Mouse (Mus musculus): ENCODE results near the gene Pfkl.
"Not testable (repeated sequence)": the region's sequence is repeated elsewhere in the genome, so short reads cannot be mapped to it uniquely, and the experiment has no call there.

Pfkl gene

GRCm38 (mm10) chr10:77971709-77972553 lies 38.0 kb downstream of the Pfkl start:
- peak; percentile 73 for DNase-seq (ENCODE audit: extremely low read depth, low read depth)

GRCm38 (mm10) chr10:77971191-77971590 lies 38.7 kb downstream of the Pfkl start:
- DNase-seq (ENCODE audit: extremely low read depth, low read depth), result peak; percentile 71

GRCm38 (mm10) chr10:77970481-77970880 lies 39.4 kb downstream of the Pfkl start, which contains the start of gene Trpm2:
Gene Trpm2 (minus strand): TSS chr10:77970563.
- no peak for DNase-seq (ENCODE audit: extremely low read depth, low read depth)

- DNase-seq (ENCODE audit: extremely low read depth, low read depth), result no peak
Measured at GRCm38 (mm10) chr10:77969973-77970325, 39.9 kb downstream of the Pfkl start.

- DNase-seq (ENCODE audit: extremely low read depth, low read depth), result no peak
Measured at GRCm38 (mm10) chr10:77969274-77969972, 40.5 kb downstream of the Pfkl start.

- no peak for DNase-seq (ENCODE audit: extremely low read depth, low read depth)
Measured at GRCm38 (mm10) chr10:77963971-77964370, 45.9 kb downstream of the Pfkl start.

- no peak for DNase-seq (ENCODE audit: extremely low read depth, low read depth)
Measured at GRCm38 (mm10) chr10:77962725-77963124, 47.2 kb downstream of the Pfkl start.

GRCm38 (mm10) chr10:77950468-77950867 lies 59.4 kb downstream of the Pfkl start:
- not testable (repeated sequence) for DNase-seq (ENCODE audit: extremely low read depth, low read depth)

- peak; percentile 43 for DNase-seq (ENCODE audit: extremely low read depth, low read depth)
Measured at GRCm38 (mm10) chr10:77939685-77940084, 70.2 kb downstream of the Pfkl start.
